Mouse (Mus musculus): ENCODE results near the gene Dnm2. TPM values are rescaled to one million over a fixed set of nuclear protein-coding genes. Genes with fewer than 3 reads are reported as not detected.
"Not testable (repeated sequence)": the region's sequence is repeated elsewhere in the genome, so short reads cannot be mapped to it uniquely, and the experiment has no call there.

Dnm2 gene
- polyA plus RNA-seq, 1 experiment, result 97.7 TPM

DNA sequence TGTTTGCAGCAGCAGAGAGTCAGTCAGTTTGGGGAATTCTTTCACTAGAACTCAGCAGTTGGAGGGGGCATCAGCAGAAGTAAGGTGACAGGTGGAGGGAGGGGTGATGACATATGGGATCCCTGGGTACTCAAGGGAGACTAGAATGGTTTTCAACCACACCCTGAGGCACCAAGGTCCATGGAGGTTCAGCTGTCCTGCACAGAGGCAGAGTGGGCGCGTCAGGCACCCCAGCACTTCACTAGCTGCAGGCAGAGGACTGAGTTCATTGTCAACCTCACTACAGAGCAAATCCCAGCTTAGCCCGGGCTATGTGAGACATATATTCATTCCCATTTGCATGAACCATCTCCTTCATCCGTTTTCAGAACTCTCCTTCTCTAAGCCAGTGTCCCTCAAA lies 112.3 kb downstream of the Dnm2 start:
- DNase-seq (ENCODE audit: extremely low spot score in 1 of 2, low spot score in 1 of 2), result no peak

DNA sequence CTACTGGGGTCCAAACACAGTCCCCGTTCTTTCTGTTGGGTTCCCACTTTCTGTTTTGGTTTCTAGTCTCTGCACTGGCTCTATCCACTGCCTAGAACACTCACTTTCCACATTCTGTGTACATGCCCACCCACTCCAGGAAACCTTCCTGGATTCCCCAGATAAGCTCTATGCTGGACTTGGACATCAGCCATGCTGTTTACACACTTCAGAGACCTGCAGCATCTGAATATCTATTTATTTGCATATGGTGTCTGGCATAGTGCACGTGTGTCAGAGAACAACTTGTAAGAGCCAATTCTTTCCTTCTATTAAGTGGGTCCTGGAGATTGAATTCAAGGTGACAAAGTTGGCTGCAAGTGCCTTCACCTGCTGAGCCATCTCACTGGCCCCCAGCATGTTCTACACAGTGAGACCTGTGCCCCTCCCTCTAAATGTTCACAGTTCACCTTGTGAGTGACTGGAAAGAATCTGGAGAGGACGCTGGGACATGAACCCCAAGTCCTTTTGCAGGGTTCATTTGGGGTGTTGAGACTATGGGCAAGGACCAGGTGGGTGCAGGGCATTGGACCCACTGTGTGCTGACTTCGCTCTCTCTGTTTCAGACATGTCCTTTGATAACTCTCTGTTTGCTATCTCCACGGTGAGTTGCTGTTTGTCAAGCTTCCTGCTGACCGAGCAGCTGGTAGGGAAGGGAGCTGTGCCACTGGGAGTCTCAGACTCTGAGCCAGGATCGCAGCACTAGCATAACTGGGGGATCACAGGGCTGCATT lies 115.5 kb downstream of the Dnm2 start:
- no peak for DNase-seq (ENCODE audit: extremely low spot score in 1 of 2, low spot score in 1 of 2)

DNA sequence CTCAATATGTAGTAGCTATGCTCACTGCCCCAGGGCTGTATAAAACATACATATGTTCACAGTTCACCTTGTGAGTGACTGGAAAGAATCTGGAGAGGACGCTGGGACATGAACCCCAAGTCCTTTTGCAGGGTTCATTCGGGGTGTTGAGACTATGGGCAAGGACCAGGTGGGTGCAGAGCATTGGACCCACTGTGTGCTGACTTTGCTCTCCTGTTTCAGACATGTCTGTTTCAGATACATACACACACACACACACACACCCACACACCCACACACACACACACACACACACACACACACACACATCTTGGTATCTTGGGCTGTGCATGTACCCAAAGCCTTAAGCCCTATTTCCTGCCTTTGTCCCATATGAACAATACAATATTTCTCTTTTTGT lies 117.3 kb downstream of the Dnm2 start:
- DNase-seq (ENCODE audit: extremely low spot score in 1 of 2, low spot score in 1 of 2), result not testable (repeated sequence)

GRCm38 (mm10) chr9:21545351-21545915 lies 120.7 kb downstream of the Dnm2 start:
- no peak for DNase-seq (ENCODE audit: extremely low spot score in 1 of 2, low spot score in 1 of 2)

DNA sequence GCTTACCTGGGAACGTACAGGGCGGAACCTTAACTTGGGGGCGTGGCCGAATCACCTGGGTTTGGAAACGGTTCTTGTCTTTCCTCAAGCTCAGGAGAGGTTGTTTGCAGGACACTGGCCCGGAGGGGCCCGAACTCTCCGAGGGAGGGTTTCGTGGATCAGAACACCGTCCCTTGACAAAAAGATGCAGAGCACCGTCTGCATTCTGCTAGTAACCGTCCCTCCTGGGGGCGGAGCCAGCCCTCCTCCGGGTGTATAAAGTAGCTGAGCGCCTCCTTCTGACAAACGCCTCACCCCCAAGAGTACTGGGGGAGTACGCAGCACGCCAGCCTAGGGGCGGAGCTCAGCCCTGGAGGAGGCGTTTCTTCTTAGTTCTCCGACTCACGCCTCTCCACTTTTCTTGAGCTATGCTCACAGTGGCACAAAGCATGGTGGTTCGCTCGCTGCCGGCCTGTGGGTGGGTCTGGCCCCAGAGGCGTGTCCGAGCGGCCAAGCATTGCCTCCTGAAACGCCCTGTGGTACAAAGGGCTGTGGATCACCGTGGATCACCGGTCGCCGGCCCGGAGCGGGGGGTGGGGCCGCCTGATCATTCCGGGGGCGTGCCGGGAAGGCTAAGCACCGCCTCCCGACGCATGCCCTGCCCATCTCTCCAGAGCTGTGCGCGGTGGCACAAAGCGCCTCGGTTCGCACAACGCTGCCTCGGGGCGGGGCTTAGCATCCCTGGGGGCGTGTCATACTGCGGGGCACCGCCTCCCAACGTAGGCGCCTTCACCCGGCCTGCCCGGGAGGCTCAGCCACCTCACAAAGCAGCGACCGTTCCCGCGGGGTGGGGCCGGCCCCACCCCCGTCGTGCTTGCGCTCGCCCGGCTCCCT lies 121.4 kb downstream of the Dnm2 start:
- peak; percentile 99 for DNase-seq (ENCODE audit: extremely low spot score in 1 of 2, low spot score in 1 of 2)

GRCm38 (mm10) chr9:21546789-21547074 lies 122.0 kb downstream of the Dnm2 start, which contains the start of gene Carm1:
Gene Carm1, plus strand, starts transcription at chr9:21546894.
- DNase-seq (ENCODE audit: extremely low spot score in 1 of 2, low spot score in 1 of 2), result no peak

GRCm38 (mm10) chr9:21547075-21547941 lies 122.6 kb downstream of the Dnm2 start:
- DNase-seq (ENCODE audit: extremely low spot score in 1 of 2, low spot score in 1 of 2), result peak in 1 of 2 experiments; percentile 38

- no peak for DNase-seq (ENCODE audit: extremely low spot score in 1 of 2, low spot score in 1 of 2)
These were observed 126.3 kb downstream of the Dnm2 start for GRCm38 (mm10) chr9:21551049-21551448.

DNA sequence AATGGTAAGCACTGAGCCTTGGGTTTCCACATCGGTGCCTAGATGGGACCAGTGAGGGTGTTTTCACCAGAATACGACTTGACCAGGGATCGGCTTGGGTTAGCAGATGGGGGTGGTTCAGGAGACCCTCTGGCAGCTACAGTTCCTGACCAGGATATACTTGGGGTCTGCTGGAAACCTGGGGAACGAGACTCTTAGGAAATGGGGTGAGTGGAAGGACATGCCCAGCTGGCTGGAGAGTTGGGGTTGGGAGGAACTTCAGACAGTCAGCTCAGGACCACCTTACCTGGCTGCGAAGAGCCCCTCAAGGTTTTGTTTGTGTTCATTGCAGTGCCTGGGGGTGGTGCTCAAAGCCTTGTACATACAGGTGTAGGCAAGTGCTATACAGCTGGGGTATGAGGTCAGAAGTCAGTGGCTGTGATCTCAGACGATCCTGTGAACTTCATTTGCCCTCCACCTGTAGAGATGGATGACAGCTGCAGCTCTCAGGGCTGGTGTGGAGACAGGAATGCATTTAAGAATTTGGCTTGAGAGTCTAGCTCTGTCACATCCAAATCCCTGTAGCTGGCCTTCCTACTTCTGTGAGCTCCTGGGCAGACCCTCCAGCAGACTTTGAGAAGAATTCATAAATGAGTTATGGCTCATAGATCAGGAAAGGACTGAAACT lies 129.0 kb downstream of the Dnm2 start:
- DNase-seq (ENCODE audit: extremely low spot score in 1 of 2, low spot score in 1 of 2), result no peak

- no peak for DNase-seq (ENCODE audit: extremely low spot score in 1 of 2, low spot score in 1 of 2)
These were observed 130.6 kb downstream of the Dnm2 start for GRCm38 (mm10) chr9:21555198-21555742.

DNA sequence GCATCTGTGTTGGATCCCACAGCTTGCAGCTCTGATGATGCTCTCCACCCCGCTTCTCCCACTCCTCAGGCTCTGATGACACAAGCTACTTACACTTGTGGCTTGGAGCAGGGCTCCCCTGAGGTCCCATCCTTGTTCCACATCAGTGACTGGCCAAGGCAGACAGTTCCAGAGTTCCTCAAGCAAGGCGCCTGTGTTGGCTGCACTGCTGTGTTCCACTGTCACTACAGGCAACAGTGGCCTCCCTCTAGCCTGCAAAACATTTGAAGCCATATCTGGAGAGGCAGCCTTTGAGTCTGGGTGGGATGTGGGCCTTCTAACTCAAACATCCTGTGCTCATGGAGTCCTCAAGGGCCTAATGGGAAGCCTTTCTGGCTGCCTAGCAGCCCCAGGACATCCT lies 132.3 kb downstream of the Dnm2 start:
- DNase-seq (ENCODE audit: extremely low spot score in 1 of 2, low spot score in 1 of 2), result no peak

Other genes with a start within 250 kb of the Dnm2 start
- 58.3 and 59.6 TPM in 2 replicates for gene Keap1, start 185.5 kb upstream of the Dnm2 start, polyA plus RNA-seq (2012; rRNA removed)
- gene S1pr5, start 176.5 kb upstream of the Dnm2 start, polyA plus RNA-seq (2012; rRNA removed), result 9.9 and 13.8 TPM in 2 replicates
- 36.5 and 40.6 TPM in 2 replicates for gene Atg4d, start 159.6 kb upstream of the Dnm2 start, polyA plus RNA-seq (2012; rRNA removed)
- gene Kri1, start 136.9 kb upstream of the Dnm2 start, polyA plus RNA-seq (2012; rRNA removed), result 42.5 and 44.6 TPM in 2 replicates
- gene Cdkn2d, start 133.5 kb upstream of the Dnm2 start, polyA plus RNA-seq (2012; rRNA removed), result 65.2 and 66.2 TPM in 2 replicates
- 0.76 and 1.6 TPM in 2 replicates for gene Ap1m2, start 112.6 kb upstream of the Dnm2 start, polyA plus RNA-seq (2012; rRNA removed)
- 60.7 and 66.5 TPM in 2 replicates for gene Slc44a2, start 104.2 kb upstream of the Dnm2 start, polyA plus RNA-seq (2012; rRNA removed)
- 96.6 and 101 TPM in 2 replicates for gene Ilf3, start 57.0 kb upstream of the Dnm2 start, polyA plus RNA-seq (2012; rRNA removed)
- 47.6 and 48.7 TPM in 2 replicates for gene Qtrt1, start 13.1 kb upstream of the Dnm2 start, polyA plus RNA-seq (2012; rRNA removed)
- 20.9 and 27.1 TPM in 2 replicates for gene Tmed1, start 85.3 kb downstream of the Dnm2 start, polyA plus RNA-seq (2012; rRNA removed)
- gene AB124611, start 101.3 kb downstream of the Dnm2 start, polyA plus RNA-seq (2012; rRNA removed), result 0.53 and 0.56 TPM in 2 replicates
- 63.6 and 74.3 TPM in 2 replicates for gene Carm1, start 122.0 kb downstream of the Dnm2 start, polyA plus RNA-seq (2012; rRNA removed)
- 53.2 TPM in 2 replicates for gene Timm29, start 167.8 kb downstream of the Dnm2 start, polyA plus RNA-seq (2012; rRNA removed)
- 27.6 and 27.8 TPM in 2 replicates for gene Yipf2, start 167.9 kb downstream of the Dnm2 start, polyA plus RNA-seq (2012; rRNA removed)
- gene Smarca4, start 191.3 kb downstream of the Dnm2 start, polyA plus RNA-seq (2012; rRNA removed), result 77.8 and 83.8 TPM in 2 replicates

Measured in frontal cortex, adult 2 months (tissue).